14 mouse cellular contexts compared by ENCODE assay signal in the genomic region with DNA sequence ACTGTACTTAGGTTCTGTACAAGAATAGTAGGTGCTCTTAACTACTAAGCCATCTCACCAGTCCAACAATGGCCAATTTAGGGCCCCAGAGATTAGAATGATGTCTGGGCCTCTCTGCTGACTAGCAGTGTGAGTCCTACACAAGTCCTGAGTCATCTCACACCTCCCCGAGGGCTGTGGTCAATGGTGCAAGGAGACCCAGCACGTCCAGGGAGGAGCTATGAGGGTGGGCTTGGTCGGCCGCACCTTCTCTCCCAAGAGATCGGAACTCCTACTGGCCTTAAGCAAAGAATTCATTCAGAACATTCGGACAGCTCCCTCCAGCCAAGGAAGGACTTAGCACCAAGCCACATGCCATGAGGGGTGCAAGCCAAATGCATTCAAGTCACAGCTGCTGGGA. TPM values are rescaled to one million over a fixed set of nuclear protein-coding genes. Genes with fewer than 3 reads are reported as not detected.
DNase-seq lines count a peak whose midpoint lies in the region; ATAC-seq and TF ChIP-seq lines count a peak whose summit lies in the region.
"Had no signal": no experiment of that assay in that cellular context is flagged by ENCODE, and none has a peak within 500 bp of the region (broad histone marks: within the 10 kb centered on the region; RNA-seq: fewer than 3 reads in every experiment).

No protein-coding gene starts in this region.

- no peaks in the 10 kb centered on the region for H3K36me3 ChIP-seq in forebrain, embryonic 10.5 days (replicated peaks)
- H3K36me3 ChIP-seq in forebrain, postnatal 0 days (ENCODE audit: insufficient read depth) = no peaks in the 10 kb centered on the region
- H3K36me3 ChIP-seq in liver, postnatal 0 days (replicated peaks; ENCODE audit: insufficient read depth, low read length) = no peaks in the 10 kb centered on the region
- no peaks in the 10 kb centered on the region for H3K36me3 ChIP-seq in liver, embryonic 13.5 days
- H3K36me3 ChIP-seq: forebrain, embryonic 15.5 days; G1E; lung, embryonic 15.5 days had no signal

- H3K9me3 ChIP-seq in forebrain, embryonic 10.5 days = no peaks in the 10 kb centered on the region
- H3K9me3 ChIP-seq in forebrain, postnatal 0 days (ENCODE audit: low read length) = no peaks in the 10 kb centered on the region
- H3K9me3 ChIP-seq in liver, postnatal 0 days (ENCODE audit: low read length) = no peaks in the 10 kb centered on the region
- H3K9me3 ChIP-seq in liver, embryonic 13.5 days (replicated peaks) = no peaks in the 10 kb centered on the region
- H3K9me3 ChIP-seq: forebrain, embryonic 15.5 days; G1E; lung, embryonic 15.5 days had no signal

- peak overlapping the region; percentile 60 for H3K27ac ChIP-seq in forebrain, embryonic 10.5 days
- H3K27ac ChIP-seq in forebrain, postnatal 0 days (ENCODE audit: low read depth, low read length) = no peak overlapping the region
- H3K27ac ChIP-seq in liver, postnatal 0 days (ENCODE audit: low read depth) = no peak overlapping the region
- H3K27ac ChIP-seq in liver, embryonic 13.5 days = peak overlapping the region; percentile 98
- H3K27ac ChIP-seq: forebrain, embryonic 15.5 days; lung, embryonic 15.5 days had no signal

- H3K4me2 ChIP-seq in forebrain, postnatal 0 days (ENCODE audit: low read depth) = no peak overlapping the region
- no peak overlapping the region for H3K4me2 ChIP-seq in liver, postnatal 0 days (ENCODE audit: low read depth, low read length)
- 0 out of 2 replicates have a peak overlapping the region, but pooled peaks have one; percentile 15 for H3K4me2 ChIP-seq in liver, embryonic 13.5 days
- H3K4me2 ChIP-seq: forebrain, embryonic 15.5 days; lung, embryonic 15.5 days had no signal

- no peak overlapping the region for H3K9ac ChIP-seq in forebrain, postnatal 0 days
- no peak overlapping the region for H3K9ac ChIP-seq in liver, postnatal 0 days (replicated peaks)
- H3K9ac ChIP-seq in liver, embryonic 13.5 days = peak overlapping the region; percentile 47
- H3K9ac ChIP-seq: forebrain, embryonic 15.5 days; lung, embryonic 15.5 days had no signal

- WGBS in forebrain, embryonic 10.5 days = 77% methylated on average over 6 of the region's 6 CpGs
- 86% methylated on average over 6 of the region's 6 CpGs for WGBS in forebrain, postnatal 0 days
- 71% methylated on average over 6 of the region's 6 CpGs for WGBS in liver, postnatal 0 days (ENCODE audit: insufficient replicate concordance)
- 58% methylated on average over 6 of the region's 6 CpGs for WGBS in liver, embryonic 13.5 days (ENCODE audit: insufficient replicate concordance)

- H3K4me3 ChIP-seq in forebrain, embryonic 10.5 days = no peak overlapping the region
- no peak overlapping the region for H3K4me3 ChIP-seq in forebrain, postnatal 0 days (ENCODE audit: low read depth, low read length)
- no peak overlapping the region for H3K4me3 ChIP-seq in liver, postnatal 0 days (ENCODE audit: low read depth, low read length)
- no peak overlapping the region for H3K4me3 ChIP-seq in liver, embryonic 13.5 days (replicated peaks)
- H3K4me3 ChIP-seq: forebrain, embryonic 15.5 days; lung, embryonic 15.5 days had no signal

- no peak for ATAC-seq in forebrain, postnatal 0 days
- no peak for ATAC-seq in liver, postnatal 0 days
- ATAC-seq in liver, embryonic 13.5 days (ENCODE audit: low read depth) = no peak
- ATAC-seq: activated CD4-positive, CD25-positive, alpha-beta regulatory T cell, adult 4 months; forebrain, embryonic 15.5 days had no signal

- no peak for TF ChIP-seq EP300 in liver, postnatal 0 days (IDR thresholded peaks at IDR 0.05; ENCODE audit: low read depth)

- no peak for DNase-seq in forebrain, embryonic 10.5 days (ENCODE audit: extremely low spot score, low spot score)
- DNase-seq in forebrain, postnatal 0 days = no peak
- DNase-seq in liver (peak; percentile 52), 416B (ENCODE audit: low read depth) (peak; percentile 60), adipocyte (ENCODE audit: low spot score) (no peak)
- DNase-seq in liver, postnatal 0 days = no peak
- no peak for DNase-seq in liver, embryonic 13.5 days
- no peak for DNase-seq in left cerebral cortex, adult 11 months (ENCODE audit: low spot score)
- DNase-seq: cerebellum, adult 8-10 months; left cerebral cortex, postnatal 4 days had no signal

- TF ChIP-seq CTCF in forebrain, postnatal 0 days (IDR thresholded peaks at IDR 0.05; ENCODE audit: low read depth) = no peak
- no peak for TF ChIP-seq CTCF in liver, postnatal 0 days (IDR thresholded peaks at IDR 0.05; ENCODE audit: low read depth)

- H3K27me3 ChIP-seq in forebrain, embryonic 10.5 days (ENCODE audit: poor library complexity, severe bottlenecking) = peaks cover 64% of the 10 kb centered on the region
- no peaks in the 10 kb centered on the region for H3K27me3 ChIP-seq in forebrain, postnatal 0 days (ENCODE audit: insufficient read depth, low read length)
- H3K27me3 ChIP-seq in liver, postnatal 0 days (ENCODE audit: insufficient read depth, low read length) = no peaks in the 10 kb centered on the region
- H3K27me3 ChIP-seq in liver, embryonic 13.5 days = no peaks in the 10 kb centered on the region
- H3K27me3 ChIP-seq: forebrain, embryonic 15.5 days; lung, embryonic 15.5 days had no signal

- H3K4me1 ChIP-seq in forebrain, embryonic 10.5 days = peaks cover 65% of the 10 kb centered on the region
- H3K4me1 ChIP-seq in forebrain, postnatal 0 days (ENCODE audit: insufficient read depth) = no peaks in the 10 kb centered on the region
- peaks cover 86% of the 10 kb centered on the region for H3K4me1 ChIP-seq in liver, postnatal 0 days (ENCODE audit: insufficient read depth)
- peaks cover 100% of the 10 kb centered on the region for H3K4me1 ChIP-seq in liver, embryonic 13.5 days (replicated peaks)

RNA-seq across cellular contexts. Expression of a gene that starts 36.4 kb away (rescaled TPM):
- polyA plus RNA-seq in forebrain, embryonic 10.5 days (2016; fragmentation: Nextera tagmentation; extraction: Ambion mirVana) = 8.1 and 8.9 TPM in 2 replicates
- total RNA-seq in forebrain, postnatal 0 days (2014; rRNA removed) = 7.5 and 9.6 TPM in 2 replicates
- polyA plus RNA-seq in forebrain, postnatal 0 days (2015; fragmentation: Nextera tagmentation; extraction: Ambion mirVana) = 3.8 and 5.1 TPM in 2 replicates
- 7.6 and 7.7 TPM in 2 replicates for polyA plus RNA-seq in liver, postnatal 0 days (2015; fragmentation: Nextera tagmentation; extraction: Ambion mirVana)
- polyA plus RNA-seq in liver, embryonic 13.5 days (2015; fragmentation: Nextera tagmentation; extraction: Ambion mirVana) = 8.9 and 10.0 TPM in 2 replicates

Comparison
In these comparisons a context has a peak if more than half of its experiments do, and no peak if none do; other contexts are left out.
1. DNase-seq: peak in liver (single experiment) and 416B (single experiment); none in forebrain, embryonic 10.5 days (single experiment), forebrain, postnatal 0 days (single experiment), liver, postnatal 0 days (single experiment), liver, embryonic 13.5 days (single experiment), left cerebral cortex, adult 11 months (single experiment) and adipocyte (single experiment).
2. H3K27ac ChIP-seq: peak in forebrain, embryonic 10.5 days (single experiment) and liver, embryonic 13.5 days (single experiment); none in forebrain, postnatal 0 days (single experiment) and liver, postnatal 0 days (single experiment).